Mouse (Mus musculus) cerebellum, postnatal 14 days (tissue): ENCODE results near the gene Spem2.

ENCODE experiments used
- DNase-seq, 2 experiments: peaks; one replicate each; pipeline ENCODE4 v3.0.0; 2021; ENCODE audit warnings: mixed read lengths in 2 of 2

Gene Spem2

GRCm38 (mm10) chr11:69797924-69798323 lies 20.3 kb downstream of the Spem2 start:
- DNase-seq = no peak

GRCm38 (mm10) chr11:69795983-69796435 lies 22.3 kb downstream of the Spem2 start:
- DNase-seq = no peak

GRCm38 (mm10) chr11:69795168-69795982 lies 22.9 kb downstream of the Spem2 start, which contains the start of gene Chrnb1:
Gene Chrnb1, minus strand, starts transcription at chr11:69795943.
- DNase-seq = peak; percentile 93

GRCm38 (mm10) chr11:69793429-69793828 lies 24.8 kb downstream of the Spem2 start:
- DNase-seq = no peak

GRCm38 (mm10) chr11:69791420-69791819 lies 26.8 kb downstream of the Spem2 start:
- DNase-seq = no peak

GRCm38 (mm10) chr11:69789431-69789830 lies 28.8 kb downstream of the Spem2 start:
- DNase-seq = no peak

GRCm38 (mm10) chr11:69787306-69787705 lies 31.0 kb downstream of the Spem2 start:
- DNase-seq = no peak

GRCm38 (mm10) chr11:69784793-69785272 lies 33.4 kb downstream of the Spem2 start:
- DNase-seq = no peak

GRCm38 (mm10) chr11:69781828-69782227 lies 36.4 kb downstream of the Spem2 start:
- no peak for DNase-seq

GRCm38 (mm10) chr11:69778985-69779384 lies 39.3 kb downstream of the Spem2 start:
- DNase-seq = no peak

- DNase-seq = peak; percentile 61 to 76
Observed at GRCm38 (mm10) chr11:69778258-69778982, 39.8 kb downstream of the Spem2 start.

GRCm38 (mm10) chr11:69777504-69778257 lies 40.6 kb downstream of the Spem2 start:
- no peak for DNase-seq

GRCm38 (mm10) chr11:69776488-69776887 lies 41.8 kb downstream of the Spem2 start:
- no peak for DNase-seq

GRCm38 (mm10) chr11:69775716-69776115 lies 42.5 kb downstream of the Spem2 start:
- peak; percentile 51 to 66 for DNase-seq

- no peak for DNase-seq
Observed at GRCm38 (mm10) chr11:69774961-69775360, 43.3 kb downstream of the Spem2 start.

- no peak for DNase-seq
Observed at GRCm38 (mm10) chr11:69767625-69767909, 50.7 kb downstream of the Spem2 start.

GRCm38 (mm10) chr11:69766872-69767624 lies 51.2 kb downstream of the Spem2 start:
- no peak for DNase-seq
